Mouse (Mus musculus): ENCODE measurements at regions not wholly inside any gene's neighbourhood (a gene's known extent, or its start where the extent isn't known, plus 50 kb on each side); places are given as distances from the start of the nearest gene placed in this dataset.

DNA sequence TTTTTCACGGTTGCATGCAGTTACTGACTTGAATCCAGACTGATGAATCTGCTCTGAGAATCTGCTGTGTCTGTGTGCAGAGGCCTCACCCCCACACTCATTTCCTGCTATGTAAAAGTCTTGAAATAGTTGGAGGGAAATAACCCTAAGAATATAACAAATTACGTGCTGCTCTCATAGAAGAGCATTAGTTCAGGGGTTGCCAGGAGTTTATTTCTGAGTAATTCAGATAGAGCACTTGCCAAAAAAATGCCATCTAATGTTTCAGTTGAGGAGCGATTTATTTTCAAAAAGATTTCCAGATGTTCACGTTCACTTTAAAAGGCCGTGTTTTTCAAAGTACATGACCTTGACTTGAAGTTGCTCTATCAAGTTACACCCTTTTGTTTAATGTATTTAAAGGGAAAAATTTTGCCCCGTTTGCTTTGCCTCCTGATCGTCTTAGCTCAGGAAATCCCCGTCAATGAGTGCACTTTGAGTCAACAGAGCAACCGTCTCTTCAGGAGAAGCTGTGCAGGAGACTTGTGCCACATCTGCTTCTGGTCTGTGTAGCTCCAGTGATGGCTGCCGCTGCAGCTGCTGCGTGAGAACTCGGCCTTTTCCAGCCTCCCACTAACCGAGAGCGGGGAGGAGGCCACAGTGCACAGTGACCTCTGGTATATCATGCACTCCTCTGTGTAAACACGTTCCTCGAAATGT is 50.9 kb upstream of the Sec61g start:
- H3K4me3 ChIP-seq (replicated peaks; ENCODE audit: extremely low read depth, low read depth, low read length): no peak overlapping the region
- TF ChIP-seq POLR2A (IDR thresholded peaks at IDR 0.05; ENCODE audit: borderline replicate concordance, extremely low read depth, low read depth, low read length) (no peak), CTCF (IDR thresholded peaks at IDR 0.05; ENCODE audit: insufficient read depth, low read length) (no peak)
- DNase-seq: no peak
- WGBS: 11% methylated on average over 16 of the region's 16 CpGs
- peaks cover 5% of the 10 kb centered on the region for H3K4me1 ChIP-seq (ENCODE audit: control insufficient read depth, insufficient read depth, low read length)

DNA sequence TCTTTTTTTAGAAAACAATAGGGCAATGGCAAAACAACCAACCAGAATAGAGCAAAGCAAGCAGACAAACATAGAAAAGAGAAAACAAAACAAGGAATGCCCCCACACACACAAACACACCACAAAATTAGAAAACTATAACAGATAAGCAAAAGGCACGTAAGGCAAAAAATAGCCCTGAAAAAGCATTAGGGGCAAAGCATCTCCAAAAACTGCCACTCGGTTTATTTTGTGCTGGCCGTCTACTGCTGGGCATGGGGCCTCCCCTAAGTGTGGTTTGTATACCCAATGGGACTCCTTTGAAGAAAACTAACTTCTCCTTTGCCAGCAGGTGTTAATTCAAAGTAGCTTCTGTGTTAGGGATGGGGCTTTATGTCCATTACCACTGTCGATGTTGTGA is 53.4 kb upstream of the Sec61g start:
- H3K4me3 ChIP-seq (replicated peaks; ENCODE audit: extremely low read depth, low read depth, low read length): no peak overlapping the region
- no peak for DNase-seq
- WGBS: 76% methylated on average over 4 of the region's 4 CpGs
- peaks cover 5% of the 10 kb centered on the region for H3K4me1 ChIP-seq (ENCODE audit: control insufficient read depth, insufficient read depth, low read length)
- no peak for TF ChIP-seq CTCF (IDR thresholded peaks at IDR 0.05; ENCODE audit: insufficient read depth, low read length)
- no peak for TF ChIP-seq POLR2A (IDR thresholded peaks at IDR 0.05; ENCODE audit: borderline replicate concordance, extremely low read depth, low read depth, low read length)

- no peak for DNase-seq
- no peaks in the 10 kb centered on the region for H3K4me1 ChIP-seq (ENCODE audit: control insufficient read depth, insufficient read depth, low read length)
- TF ChIP-seq CTCF (IDR thresholded peaks at IDR 0.05; ENCODE audit: insufficient read depth, low read length): no peak
- TF ChIP-seq POLR2A (IDR thresholded peaks at IDR 0.05; ENCODE audit: borderline replicate concordance, extremely low read depth, low read depth, low read length): no peak
- WGBS: 49% methylated on average over 4 of the region's 4 CpGs
- no peak overlapping the region for H3K4me3 ChIP-seq (replicated peaks; ENCODE audit: extremely low read depth, low read depth, low read length)
Measured at GRCm38 (mm10) chr11:16589085-16589680, 80.9 kb upstream of the Sec61g start.

DNA sequence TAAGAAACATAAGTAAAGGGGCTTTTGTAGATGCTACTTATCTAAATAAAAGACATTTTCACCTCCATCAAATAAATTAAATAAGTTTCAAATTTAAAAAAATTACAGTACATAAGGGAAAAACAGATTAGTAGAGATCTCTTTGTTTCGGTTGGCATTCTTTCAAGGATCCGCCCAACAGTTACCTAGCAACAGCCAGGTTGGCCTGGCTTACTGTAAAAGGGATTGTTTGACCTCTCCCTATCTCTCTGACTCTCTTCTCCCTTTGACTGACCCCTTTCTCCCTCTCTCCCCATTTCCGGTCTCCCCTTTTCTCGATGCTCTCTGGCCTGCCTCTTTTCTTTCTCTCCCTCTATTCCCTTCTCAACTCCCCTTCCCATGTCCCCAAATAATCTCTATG is 82.3 kb upstream of the Sec61g start:
- 71% methylated on average over 4 of the region's 4 CpGs for WGBS
- H3K4me3 ChIP-seq (replicated peaks; ENCODE audit: extremely low read depth, low read depth, low read length): no peak overlapping the region
- DNase-seq: no peak
- TF ChIP-seq POLR2A (IDR thresholded peaks at IDR 0.05; ENCODE audit: borderline replicate concordance, extremely low read depth, low read depth, low read length) (no peak), CTCF (IDR thresholded peaks at IDR 0.05; ENCODE audit: insufficient read depth, low read length) (no peak)
- no peaks in the 10 kb centered on the region for H3K4me1 ChIP-seq (ENCODE audit: control insufficient read depth, insufficient read depth, low read length)

DNA sequence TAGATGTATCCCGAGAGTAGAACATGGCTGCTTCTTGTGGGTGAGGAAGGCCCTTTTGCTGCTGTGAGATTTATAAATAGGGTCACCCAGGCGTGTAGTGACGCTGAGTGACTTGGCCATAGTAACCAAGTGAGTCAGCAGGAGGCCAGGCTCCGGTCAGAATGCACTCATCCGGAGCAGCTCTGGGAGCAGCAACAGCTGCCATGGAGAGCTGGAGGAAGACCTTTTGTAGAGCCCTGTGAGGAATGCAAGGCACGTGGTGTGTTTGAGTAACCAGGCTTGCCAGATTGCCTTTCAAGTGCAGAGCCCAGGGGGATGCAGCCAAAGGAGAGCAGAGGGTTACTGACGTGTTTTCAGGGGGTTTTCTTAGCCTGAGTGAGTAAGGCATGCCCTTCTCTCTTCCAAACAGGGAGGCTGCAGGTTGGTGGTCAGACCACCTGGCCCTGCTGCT is 83.2 kb upstream of the Sec61g start:
- no peak overlapping the region for H3K4me3 ChIP-seq (replicated peaks; ENCODE audit: extremely low read depth, low read depth, low read length)
- WGBS: 9% methylated on average over 7 of the region's 7 CpGs
- peak; percentile 55 for DNase-seq
- no peaks in the 10 kb centered on the region for H3K4me1 ChIP-seq (ENCODE audit: control insufficient read depth, insufficient read depth, low read length)
- no peak for TF ChIP-seq POLR2A (IDR thresholded peaks at IDR 0.05; ENCODE audit: borderline replicate concordance, extremely low read depth, low read depth, low read length)
- TF ChIP-seq CTCF (IDR thresholded peaks at IDR 0.05; ENCODE audit: insufficient read depth, low read length): no peak

DNA sequence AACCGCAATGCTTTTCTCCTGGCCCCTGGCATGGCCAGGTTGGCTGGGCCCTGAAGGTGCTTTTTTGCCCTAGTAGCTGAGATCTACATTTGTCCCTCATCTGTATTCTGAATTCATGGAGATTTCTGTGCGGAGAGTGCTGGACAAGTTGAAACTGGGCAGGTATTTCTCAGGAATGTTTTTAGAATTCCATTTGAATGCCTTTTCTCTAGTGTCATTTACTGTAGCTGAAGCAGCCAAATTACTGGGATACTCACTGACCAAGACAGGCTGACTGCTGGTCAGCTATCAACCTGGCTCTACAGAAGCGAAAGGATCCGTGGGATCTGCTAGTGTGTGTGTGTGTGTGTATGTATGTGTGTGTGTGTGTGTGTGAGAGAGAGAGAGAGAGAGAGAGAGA is 83.7 kb upstream of the Sec61g start:
- WGBS: 48% methylated on average over 4 of the region's 4 CpGs
- no peaks in the 10 kb centered on the region for H3K4me1 ChIP-seq (ENCODE audit: control insufficient read depth, insufficient read depth, low read length)
- TF ChIP-seq POLR2A (IDR thresholded peaks at IDR 0.05; ENCODE audit: borderline replicate concordance, extremely low read depth, low read depth, low read length) (no peak), CTCF (IDR thresholded peaks at IDR 0.05; ENCODE audit: insufficient read depth, low read length) (no peak)
- no peak for DNase-seq
- no peak overlapping the region for H3K4me3 ChIP-seq (replicated peaks; ENCODE audit: extremely low read depth, low read depth, low read length)

GRCm38 (mm10) chr11:16592766-16593165 is 84.5 kb upstream of the Sec61g start:
- WGBS: 91% methylated on average over 4 of the region's 5 CpGs
- no peak for TF ChIP-seq CTCF (IDR thresholded peaks at IDR 0.05; ENCODE audit: insufficient read depth, low read length)
- no peak for TF ChIP-seq POLR2A (IDR thresholded peaks at IDR 0.05; ENCODE audit: borderline replicate concordance, extremely low read depth, low read depth, low read length)
- no peak overlapping the region for H3K4me3 ChIP-seq (replicated peaks; ENCODE audit: extremely low read depth, low read depth, low read length)

DNA sequence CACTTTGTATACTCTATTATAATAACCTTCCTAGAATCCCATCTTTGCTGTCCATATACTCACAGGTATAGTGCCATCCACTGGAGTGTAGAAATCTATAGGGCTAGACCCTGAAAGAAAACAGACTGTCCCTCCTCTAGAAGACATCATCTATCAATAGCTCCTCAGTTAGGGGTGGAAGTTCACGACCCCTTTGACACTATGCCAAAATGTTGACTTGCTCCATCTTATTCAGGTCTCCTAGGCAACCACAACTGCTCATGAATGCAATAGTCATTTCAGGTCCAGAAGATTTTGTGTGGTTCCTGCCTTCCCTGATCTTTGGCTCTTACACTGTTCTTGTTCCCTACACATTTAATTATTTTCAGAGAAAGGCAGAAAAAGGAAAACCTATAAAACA is 86.5 kb upstream of the Sec61g start:
- no peak for DNase-seq
- no peaks in the 10 kb centered on the region for H3K4me1 ChIP-seq (ENCODE audit: control insufficient read depth, insufficient read depth, low read length)
- no peak for TF ChIP-seq CTCF (IDR thresholded peaks at IDR 0.05; ENCODE audit: insufficient read depth, low read length)
- no peak for TF ChIP-seq POLR2A (IDR thresholded peaks at IDR 0.05; ENCODE audit: borderline replicate concordance, extremely low read depth, low read depth, low read length)
- H3K4me3 ChIP-seq (replicated peaks; ENCODE audit: extremely low read depth, low read depth, low read length): no peak overlapping the region
- 68% methylated on average over 1 of the region's 1 CpGs for WGBS

More at GRCm38 (mm10) chr11:16592766-16593165, 84.5 kb upstream of the Sec61g start:
- DNase-seq: no peak
- H3K4me1 ChIP-seq (ENCODE audit: control insufficient read depth, insufficient read depth, low read length): no peaks in the 10 kb centered on the region

- Histone ChIP-seq H3K4me3 (replicated peaks; ENCODE audit: extremely low read depth, low read depth, low read length) (no peak overlapping the region), H3K4me1 (ENCODE audit: control insufficient read depth, insufficient read depth, low read length) (no peaks in the 10 kb centered on the region)
- DNase-seq: no peak
- 65% methylated on average over 6 of the region's 6 CpGs for WGBS
- TF ChIP-seq POLR2A (IDR thresholded peaks at IDR 0.05; ENCODE audit: borderline replicate concordance, extremely low read depth, low read depth, low read length): no peak
- no peak for TF ChIP-seq CTCF (IDR thresholded peaks at IDR 0.05; ENCODE audit: insufficient read depth, low read length)
Measured at GRCm38 (mm10) chr11:16597038-16597830, 89.0 kb upstream of the Sec61g start.

Data from lung, adult 2 months (tissue).